Mouse (Mus musculus): ENCODE measurements at regions not wholly inside any gene's neighbourhood (a gene's known extent, or its start where the extent isn't known, plus 50 kb on each side); places are given as distances from the start of the nearest gene placed in this dataset.

- POLR2A ChIA-PET, result no interaction called here
- CTCF ChIA-PET, result no interaction called here
Measured at GRCm38 (mm10) chr14:13146959-13147535, 137.5 kb upstream of the Synpr start.

GRCm38 (mm10) chr14:13149617-13150016 is 135.0 kb upstream of the Synpr start:
- POLR2A ChIA-PET, result interaction anchor here in 1 of 4 experiments (0.6 to 1.4 kb wide), 2 partner anchors 205 to 328 kb away, joined by 4 to 8 read pairs; no protein-coding TSS in a partner anchor
- CTCF ChIA-PET, result no interaction called here

- POLR2A ChIA-PET, result interaction anchor here in 2 of 4 experiments (0.6 to 0.7 kb wide), 3 partner anchors 96 to 1806 kb away, joined by 3 to 11 read pairs (median 11); no protein-coding TSS in a partner anchor
Measured at GRCm38 (mm10) chr14:13151672-13152071, 132.9 kb upstream of the Synpr start.

GRCm38 (mm10) chr14:13176149-13176548 is 108.4 kb upstream of the Synpr start:
- CTCF ChIA-PET, result no interaction called here
- POLR2A ChIA-PET, result no interaction called here

More at GRCm38 (mm10) chr14:13151672-13152071, 132.9 kb upstream of the Synpr start:
- CTCF ChIA-PET, result interaction anchor here in 1 of 4 experiments (0.7 kb wide), 1 partner anchor 522 kb away, joined by 3 read pairs; no protein-coding TSS in a partner anchor

GRCm38 (mm10) chr14:13177906-13178305 is 106.7 kb upstream of the Synpr start:
- ChIA-PET POLR2A (no interaction called here), CTCF (no interaction called here)

GRCm38 (mm10) chr14:13190801-13191200 is 93.8 kb upstream of the Synpr start:
- ChIA-PET POLR2A (interaction anchor here in 1 of 4 experiments (0.6 kb wide), 1 partner anchor 191 kb away, joined by 3 read pairs; no protein-coding TSS in a partner anchor), CTCF (no interaction called here)

- POLR2A ChIA-PET, result no interaction called here
- CTCF ChIA-PET, result no interaction called here
Measured at GRCm38 (mm10) chr14:13192746-13193145, 91.8 kb upstream of the Synpr start.

GRCm38 (mm10) chr14:13197330-13197892 is 87.2 kb upstream of the Synpr start:
- CTCF ChIA-PET, result no interaction called here

GRCm38 (mm10) chr14:13198491-13198890 is 86.1 kb upstream of the Synpr start:
- ChIA-PET CTCF (interaction anchor here in 3 of 4 experiments (0.6 to 1.5 kb wide), 7 partner anchors 56 to 719 kb away, joined by 3 to 5 read pairs (median 4); no protein-coding TSS in a partner anchor), POLR2A (no interaction called here)

More at GRCm38 (mm10) chr14:13197330-13197892, 87.2 kb upstream of the Synpr start:
- POLR2A ChIA-PET, result no interaction called here

GRCm38 (mm10) chr14:13212658-13213057 is 71.9 kb upstream of the Synpr start:
- ChIA-PET POLR2A (no interaction called here), CTCF (no interaction called here)

Measured in embryonic stem cell, embryonic (primary cell).